Mouse (Mus musculus) mouse trophoblast stem cell (cell line): ENCODE measurements around the gene H2al1o.
"Not testable (repeated sequence)": the region's sequence is repeated elsewhere in the genome, so short reads cannot be mapped to it uniquely, and the experiment has no call there.

Experiments
- in situ Hi-C, 2 experiments: fragments of 300-500 bp; cut with MseI, MboI; formaldehyde crosslinking; loops; 2 replicates in 1 of 2; 3 replicates in 1 of 2; pipeline ENCODE4 v1.15.1; 2025

Gene H2al1o

DNA sequence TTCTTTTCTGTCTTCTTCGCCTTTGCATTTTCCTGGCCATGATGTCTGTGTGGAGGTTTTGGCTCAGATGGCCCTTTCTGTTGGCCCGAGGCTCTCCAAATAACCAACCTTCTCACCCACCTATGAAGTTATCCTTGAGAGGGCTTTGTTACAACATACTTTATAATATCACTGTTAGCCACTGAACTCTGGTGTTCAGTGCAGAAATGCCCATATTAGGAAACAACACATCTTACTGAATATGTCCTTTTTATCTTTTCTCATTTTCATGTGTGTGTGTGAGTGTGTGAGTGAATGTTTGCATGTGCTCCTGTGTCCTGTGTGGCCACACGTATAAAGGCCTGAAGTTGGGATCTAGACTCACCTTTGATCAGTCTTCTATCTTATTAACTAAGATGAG, at the start of gene H2al1o:
TSS of gene H2al1o (minus strand) at position 101 of the 400 bp plus-strand sequence.
- in situ Hi-C loops: not testable (repeated sequence)

DNA sequence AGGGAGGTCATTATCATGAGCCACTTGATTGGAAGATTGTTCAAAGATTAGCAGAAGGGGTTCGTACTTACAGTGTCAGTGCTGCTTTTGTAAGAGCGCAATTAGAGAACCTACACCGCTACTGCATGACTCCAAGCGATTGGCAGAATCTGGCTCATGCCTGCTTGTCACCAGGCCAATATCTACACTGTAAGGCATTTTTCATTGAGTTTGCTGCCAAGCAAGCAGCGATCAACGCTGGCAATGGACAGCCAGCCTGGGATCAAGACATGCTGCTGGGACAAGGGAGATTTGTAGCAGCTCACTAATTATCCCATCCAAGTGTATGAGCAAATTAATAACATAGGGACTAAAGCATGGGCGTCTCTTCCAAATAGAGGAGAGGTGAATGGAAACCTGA, 25.8 kb upstream of the H2al1o start:
- in situ Hi-C loops: not testable (repeated sequence)

DNA sequence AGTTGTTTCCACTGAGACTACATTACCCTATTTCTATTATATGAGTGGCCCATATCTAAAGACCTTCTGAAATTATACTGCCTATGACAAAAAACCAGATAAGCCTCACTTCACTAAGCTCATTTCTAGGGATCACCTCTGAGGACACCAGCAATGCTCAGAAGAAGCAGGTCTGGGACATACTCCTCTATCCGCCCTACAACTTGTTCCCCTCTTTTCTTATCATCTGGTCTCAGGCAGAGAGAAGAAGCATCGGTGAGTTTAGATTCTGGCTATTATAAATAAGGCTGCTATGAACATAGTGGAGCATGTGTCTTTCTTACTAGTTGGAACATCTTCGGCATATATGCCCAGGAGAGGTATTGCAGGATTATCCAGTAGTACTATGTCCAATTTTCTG, 35.3 kb downstream of the H2al1o start:
- in situ Hi-C loops: no loop called here
